Mouse (Mus musculus): ENCODE results near the gene Prpf18. TPM values are rescaled to one million over a fixed set of nuclear protein-coding genes. Genes with fewer than 3 reads are reported as not detected.

The Prpf18 gene
- total RNA-seq, 2 experiments from 2014 or later = 42.4 to 42.5 TPM

DNA sequence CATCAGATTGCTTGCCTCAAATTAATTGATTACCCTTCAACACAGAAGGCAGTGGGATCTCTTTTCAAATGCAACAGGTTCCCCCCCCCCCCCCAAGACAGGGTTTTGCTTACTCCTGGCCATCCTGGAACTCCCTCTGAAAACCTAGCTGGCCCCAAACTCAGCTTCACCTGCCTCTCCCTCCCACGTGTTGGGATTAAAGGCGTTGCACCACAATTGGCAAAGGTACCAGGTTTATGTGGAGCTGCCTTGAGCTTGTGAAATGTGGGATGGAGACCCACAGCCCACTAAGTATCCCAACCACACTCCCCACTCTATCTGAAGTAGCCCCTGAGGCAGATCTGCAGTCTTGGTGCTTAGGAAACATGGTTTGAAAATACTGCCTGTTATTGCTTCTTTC lies 69.0 kb downstream of the Prpf18 start:
- no peak overlapping the region for H3K4me3 ChIP-seq
- no peak overlapping the region; the same call in 1 of the 2 replicates for H3K27ac ChIP-seq
- no peak for DNase-seq
- no peak for TF ChIP-seq CTCF (IDR thresholded peaks at IDR 0.05)
- intact Hi-C loops (cut with DNase I) = no loop called here

- Histone ChIP-seq H3K4me3 (no peak overlapping the region), H3K27ac (no peak overlapping the region)
- intact Hi-C loops (cut with DNase I) = no loop called here
- no peak for TF ChIP-seq CTCF (IDR thresholded peaks at IDR 0.05)
- no peak for DNase-seq
Measured at GRCm38 (mm10) chr2:4580666-4581065, 71.2 kb downstream of the Prpf18 start.

- Histone ChIP-seq H3K27ac (peak overlapping the region; percentile 66), H3K4me3 (no peak overlapping the region)
- DNase-seq = no peak
- intact Hi-C loops (cut with DNase I) = no loop called here
- TF ChIP-seq CTCF (IDR thresholded peaks at IDR 0.05) = no peak
Measured at GRCm38 (mm10) chr2:4579357-4580068, 72.4 kb downstream of the Prpf18 start.

- Histone ChIP-seq H3K4me3 (no peak overlapping the region), H3K27ac (peak overlapping the region; percentile 66)
- DNase-seq = no peak
- TF ChIP-seq CTCF (IDR thresholded peaks at IDR 0.05) = no peak
- intact Hi-C loops (cut with DNase I) = no loop called here
Measured at GRCm38 (mm10) chr2:4578291-4578690, 73.6 kb downstream of the Prpf18 start.

DNA sequence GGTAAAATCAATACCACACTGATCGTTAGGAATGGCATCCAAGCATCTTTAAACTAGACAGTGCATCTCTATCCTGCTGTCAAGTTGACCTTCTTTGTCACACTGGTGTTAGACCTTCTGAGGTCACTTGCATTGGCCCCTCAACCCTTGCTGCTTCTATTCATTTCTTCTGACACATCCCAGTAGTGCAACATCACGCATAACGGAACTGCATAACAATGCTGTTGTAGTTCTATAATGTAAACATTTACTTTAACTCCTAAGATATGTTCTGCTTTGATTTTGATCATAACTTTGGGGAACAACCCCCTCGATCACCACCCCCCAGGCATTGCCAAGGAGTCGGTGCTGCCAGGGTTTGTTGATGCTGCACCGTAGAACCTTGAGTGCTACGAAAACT lies 75.9 kb downstream of the Prpf18 start:
- intact Hi-C loops (cut with DNase I) = no loop called here
- no peak for DNase-seq
- no peak overlapping the region for H3K4me3 ChIP-seq
- H3K27ac ChIP-seq = peak overlapping the region; percentile 43; the same call in 1 of the 2 replicates
- no peak for TF ChIP-seq CTCF (IDR thresholded peaks at IDR 0.05)

- intact Hi-C loops (cut with DNase I) = no loop called here
- Histone ChIP-seq H3K27ac (peak overlapping the region; percentile 43; the same call in 1 of the 2 replicates), H3K4me3 (no peak overlapping the region)
- no peak for DNase-seq
- no peak for TF ChIP-seq CTCF (IDR thresholded peaks at IDR 0.05)
Measured at GRCm38 (mm10) chr2:4575163-4575562, 76.8 kb downstream of the Prpf18 start.

GRCm38 (mm10) chr2:4574251-4574650 lies 77.7 kb downstream of the Prpf18 start:
- Histone ChIP-seq H3K4me3 (no peak overlapping the region), H3K27ac (0 out of 2 replicates have a peak overlapping the region, but pooled peaks have one; percentile 43)
- no peak for TF ChIP-seq CTCF (IDR thresholded peaks at IDR 0.05)
- no peak for DNase-seq
- intact Hi-C loops (cut with DNase I) = no loop called here

- H3K4me3 ChIP-seq = no peak overlapping the region
- TF ChIP-seq CTCF (IDR thresholded peaks at IDR 0.05) = no peak; the same call in 1 of the 2 replicates
- intact Hi-C loops (cut with DNase I) = no loop called here
- DNase-seq = no peak
- 0 out of 2 replicates have a peak overlapping the region, but pooled peaks have one; percentile 6 for H3K27ac ChIP-seq
Measured at GRCm38 (mm10) chr2:4573386-4573785, 78.5 kb downstream of the Prpf18 start.

DNA sequence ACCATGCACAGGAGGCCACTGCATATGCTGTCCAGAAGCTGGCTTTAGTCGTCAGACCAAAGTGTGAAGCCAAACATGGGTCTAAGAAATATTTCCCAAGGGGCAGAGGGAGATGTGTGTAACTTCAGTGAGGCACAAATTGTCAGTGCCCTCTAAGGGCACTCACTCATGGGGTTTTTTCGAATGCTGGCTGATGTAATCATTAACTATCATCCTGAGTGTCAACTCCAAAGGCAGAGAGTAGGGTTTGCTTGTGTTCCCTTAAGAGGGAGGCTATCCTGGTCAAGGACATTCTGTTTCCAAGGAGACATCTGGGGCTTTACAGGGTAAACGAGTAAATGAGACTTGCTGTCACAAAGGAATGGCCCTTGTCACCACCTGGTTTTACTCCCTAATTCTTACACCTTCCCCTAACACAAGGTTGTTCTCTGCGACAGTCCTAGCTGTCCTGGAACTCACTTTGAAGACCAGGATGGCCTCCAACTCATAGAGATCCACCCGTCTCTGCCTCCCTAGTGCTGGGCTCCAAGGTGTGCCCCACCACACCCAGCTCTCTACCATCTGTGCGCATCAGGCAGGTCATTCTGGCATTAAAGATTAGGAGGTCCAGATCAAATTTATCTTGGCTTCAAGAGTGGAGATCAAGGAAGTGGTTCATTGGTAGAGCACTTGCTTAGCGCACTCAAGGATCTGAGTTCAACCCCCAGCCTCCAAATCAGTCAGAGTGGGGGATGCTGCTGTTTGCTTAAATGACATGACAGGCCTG lies 79.2 kb downstream of the Prpf18 start:
- DNase-seq = no peak
- no peak overlapping the region for H3K4me3 ChIP-seq
- TF ChIP-seq CTCF (IDR thresholded peaks at IDR 0.05) = no peak
- intact Hi-C loops (cut with DNase I) = no loop called here
- 0 out of 2 replicates have a peak overlapping the region, but pooled peaks have one; percentile 6 for H3K27ac ChIP-seq

Other genes with a start within 250 kb of the Prpf18 start
- gene Bend7, start 65.7 kb upstream of the Prpf18 start, total RNA-seq (2021) = 1 to 10 TPM; 2.2 to 2.6 TPM
- 10 to 100 TPM; 17.9 to 19.6 TPM for gene Sephs1, start 229.5 kb upstream of the Prpf18 start, total RNA-seq (2021)

Data from gastrocnemius, adult 2 months (tissue).